Mouse (Mus musculus): ENCODE measurements at regions not wholly inside any gene's neighbourhood (a gene's known extent, or its start where the extent isn't known, plus 50 kb on each side); places are given as distances from the start of the nearest gene placed in this dataset.

DNA sequence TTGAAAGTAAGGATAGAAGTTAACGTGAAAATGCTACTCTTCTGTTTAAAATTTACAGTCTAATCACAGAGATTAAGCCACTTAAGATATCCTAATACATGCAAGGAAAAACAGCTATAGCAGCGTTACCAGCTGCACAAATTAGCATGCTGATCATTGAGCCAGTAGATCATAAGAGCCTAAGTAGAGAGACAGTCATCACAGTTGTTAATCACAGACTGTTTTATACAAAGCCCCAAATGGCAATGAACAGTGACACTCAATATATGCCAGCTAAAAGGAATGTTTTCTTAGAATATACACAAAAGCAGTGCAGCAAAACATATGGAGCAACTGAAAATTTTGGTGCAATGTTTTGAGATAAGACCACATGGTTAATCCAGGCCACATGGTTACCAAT, 64.7 kb upstream of the Ppp1r3a start:
- no peak for DNase-seq

DNA sequence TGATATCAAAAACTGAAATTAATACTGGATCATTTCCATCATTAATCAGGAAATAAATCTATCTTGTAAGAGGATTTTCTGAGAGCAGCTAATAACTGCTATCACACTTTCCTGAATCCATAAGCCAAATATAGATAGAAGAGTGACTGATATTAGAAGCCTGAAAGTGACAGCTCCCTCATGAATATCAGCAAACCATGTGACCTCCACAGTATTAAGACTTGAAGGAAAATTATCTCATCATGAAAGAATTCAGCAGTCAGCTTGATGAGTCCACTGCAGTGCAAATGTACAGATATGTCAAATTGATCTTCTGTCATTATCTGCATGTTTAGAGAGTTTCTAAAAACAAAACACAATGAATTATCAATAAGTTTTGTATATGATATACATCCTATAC, 69.7 kb upstream of the Ppp1r3a start:
- DNase-seq = no peak

DNA sequence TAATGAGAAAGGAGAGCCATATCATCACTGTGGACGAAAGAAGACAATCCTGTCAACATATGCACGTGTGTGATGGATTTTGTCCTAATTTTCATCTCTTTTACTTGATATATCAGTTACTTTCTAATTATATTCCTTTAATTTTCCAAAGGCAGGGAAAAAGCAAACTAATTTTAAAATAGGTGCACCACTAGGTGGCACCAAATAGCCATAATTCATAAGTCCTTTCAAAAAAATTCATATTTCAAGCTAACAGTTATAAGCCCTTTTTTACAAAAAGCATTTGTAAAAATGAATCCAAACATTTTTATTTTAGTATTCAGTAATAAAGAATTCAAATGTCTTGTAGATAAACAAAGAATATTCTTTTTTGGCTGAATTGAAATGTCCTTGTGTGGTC, 62.2 kb upstream of the Foxp2 start:
- peak in 1 of 2 experiments; percentile 15 for DNase-seq

All from kidney, postnatal 36 days (tissue).